Mouse (Mus musculus): ENCODE results near the gene Kcnc1. TPM values are rescaled to one million over a fixed set of nuclear protein-coding genes. Genes with fewer than 3 reads are reported as not detected.

The Kcnc1 gene
- total RNA-seq (2021) = 10 to 100 TPM; 38.9 to 66.6 TPM
- long read RNA-seq, experiment 1, full-length matches to known transcripts = 4 of 24 reads
- long read RNA-seq, experiment 1, partial matches to known transcripts = 0 of 24 reads
- long read RNA-seq, experiment 1, other reads (novel, unspliced or antisense) = 20 of 24 reads
- long read RNA-seq, experiment 2, partial matches to known transcripts = 2 of 12 reads
- long read RNA-seq, experiment 2, other reads (novel, unspliced or antisense) = 10 of 12 reads

DNA sequence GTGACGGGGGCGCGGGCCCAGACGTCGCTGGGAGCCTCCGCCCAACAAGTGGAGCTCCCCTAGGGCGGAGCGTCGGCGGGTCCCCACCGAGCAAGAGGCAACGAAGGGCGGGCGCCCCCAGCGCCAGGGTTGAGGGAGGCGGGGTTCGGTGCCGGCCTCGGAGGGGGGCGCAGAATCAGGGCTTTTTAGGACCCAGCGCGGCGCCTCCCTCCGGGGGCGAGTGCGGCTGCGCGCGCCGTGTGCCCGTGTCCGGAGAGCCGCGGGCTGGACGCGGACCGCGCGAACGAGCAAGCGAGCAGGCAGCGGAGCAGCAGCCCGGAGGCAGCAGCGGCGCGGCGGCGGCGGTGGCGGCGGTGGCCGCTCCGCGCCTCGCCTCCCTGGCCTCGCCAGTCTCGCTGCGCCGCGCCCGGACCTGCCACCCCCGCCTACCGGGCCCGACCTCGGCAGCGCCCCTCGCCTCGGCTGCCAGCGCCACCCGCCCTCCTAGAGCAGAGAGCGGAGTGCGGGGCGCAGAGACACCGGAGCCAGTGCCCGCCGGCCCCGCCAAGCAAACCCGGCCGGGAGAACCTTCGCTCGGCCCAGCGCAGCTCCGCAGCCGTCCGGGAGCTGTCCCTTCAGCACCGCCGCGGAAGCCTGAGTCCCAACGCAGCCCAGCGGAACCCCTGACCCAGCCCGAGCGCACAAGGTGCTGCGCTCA, at the start of gene Kcnc1:
Kcnc1 (plus strand) TSS at position 267 of the 697 bp plus-strand sequence.
- peak; percentile 87 for DNase-seq
- no peak for TF ChIP-seq CTCF (IDR thresholded peaks at IDR 0.05)
- peak within 1 kb of the TSS; percentile 82 for H3K4me3 ChIP-seq
- H3K27ac ChIP-seq = peak within 1 kb of the TSS; percentile 89
- intact Hi-C loops (cut with DNase I) = loop anchor here (5.0 kb wide), 1 partner anchor 86 kb away; no protein-coding TSS in a partner anchor

GRCm38 (mm10) chr7:46347692-46348091, 48.6 kb upstream of the Kcnc1 start:
- no peak overlapping the region for H3K4me3 ChIP-seq
- no peak overlapping the region for H3K27ac ChIP-seq
- intact Hi-C loops (cut with DNase I) = no loop called here
- peak; percentile 66 for DNase-seq
- TF ChIP-seq CTCF (IDR thresholded peaks at IDR 0.05) = no peak

DNA sequence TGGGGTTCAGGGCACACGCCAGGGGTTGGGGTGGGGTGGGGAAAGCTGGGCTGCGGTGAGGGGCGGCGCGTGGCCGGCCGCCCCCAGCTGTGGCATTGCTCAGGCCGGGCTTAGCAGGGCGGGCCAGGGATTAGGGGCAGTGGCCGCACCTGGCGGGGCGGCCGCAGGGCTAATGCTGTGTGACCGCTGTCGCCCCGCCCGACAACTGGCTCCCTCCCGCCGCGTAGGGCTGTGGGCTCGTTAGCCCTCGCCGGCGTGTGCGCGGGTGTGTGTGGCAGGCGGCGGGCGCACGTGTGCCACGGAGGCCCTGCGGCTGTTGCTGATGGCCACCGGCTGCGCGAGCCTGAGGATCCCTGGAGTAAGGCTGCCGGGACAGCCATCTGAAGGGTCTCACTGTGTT, 47.5 kb upstream of the Kcnc1 start:
- H3K4me3 ChIP-seq = no peak overlapping the region
- DNase-seq = peak; percentile 42
- no peak for TF ChIP-seq CTCF (IDR thresholded peaks at IDR 0.05)
- intact Hi-C loops (cut with DNase I) = no loop called here
- peak overlapping the region; percentile 78 for H3K27ac ChIP-seq

DNA sequence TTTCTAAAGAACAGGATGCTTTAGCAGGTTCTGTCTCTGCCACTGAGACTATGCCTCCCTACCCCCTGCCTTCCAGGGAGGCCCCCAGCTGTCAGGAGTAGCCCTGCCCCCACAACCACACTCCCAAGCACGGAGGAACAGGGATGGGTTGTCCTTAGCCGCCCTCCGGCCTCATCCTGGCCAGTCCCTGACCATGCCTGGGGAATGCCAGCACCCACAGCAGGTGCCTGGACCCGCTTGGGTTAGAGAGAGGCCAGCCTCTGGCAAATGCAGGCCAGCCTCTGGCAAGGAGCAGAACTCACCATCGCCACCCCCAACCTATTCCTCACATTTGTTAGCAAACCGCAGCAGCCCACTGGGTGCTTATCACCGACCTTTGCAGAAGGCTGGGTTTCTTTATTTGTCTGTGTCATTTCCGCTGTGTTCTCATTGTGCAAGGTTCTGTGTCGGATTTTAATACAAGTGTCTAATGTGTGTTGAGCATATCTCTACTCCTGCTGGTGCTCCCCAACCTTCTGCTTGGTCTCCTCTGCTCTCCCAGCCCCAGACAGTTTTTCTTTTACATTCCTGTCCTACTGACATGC, 46.1 kb upstream of the Kcnc1 start:
- no peak overlapping the region for H3K4me3 ChIP-seq
- TF ChIP-seq CTCF (IDR thresholded peaks at IDR 0.05) = no peak
- intact Hi-C loops (cut with DNase I) = no loop called here
- H3K27ac ChIP-seq = peak overlapping the region; percentile 78
- DNase-seq = peak; percentile 90

DNA sequence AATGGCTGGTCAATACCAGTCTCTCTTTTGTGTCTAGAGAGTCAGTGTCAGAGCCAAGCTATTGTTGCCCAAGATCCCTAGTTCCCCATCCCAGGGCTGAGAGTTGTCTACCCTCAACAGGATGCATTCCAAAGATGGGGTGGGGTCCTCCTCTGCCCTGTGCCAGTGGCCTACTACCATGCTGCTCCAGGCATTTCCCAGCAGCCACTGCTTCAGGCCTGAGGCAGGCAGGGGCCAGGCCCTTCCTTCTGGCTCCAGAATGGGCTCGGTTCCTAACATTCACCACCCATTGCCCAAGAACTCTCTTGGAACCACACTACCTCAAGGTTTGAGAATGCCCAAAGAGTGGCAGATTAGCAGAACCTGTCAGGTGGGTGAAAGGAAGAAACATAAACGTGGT, 43.5 kb upstream of the Kcnc1 start:
- Histone ChIP-seq H3K27ac (peak overlapping the region; percentile 92), H3K4me3 (no peak overlapping the region)
- intact Hi-C loops (cut with DNase I) = loop anchor here (1.0 kb wide), 1 partner anchor 18 kb away; no protein-coding TSS in a partner anchor
- TF ChIP-seq CTCF (IDR thresholded peaks at IDR 0.05) = no peak
- peak; percentile 71 for DNase-seq

GRCm38 (mm10) chr7:46353216-46353615, 43.1 kb upstream of the Kcnc1 start:
- H3K27ac ChIP-seq = peak overlapping the region; percentile 92
- H3K4me3 ChIP-seq = no peak overlapping the region
- intact Hi-C loops (cut with DNase I) = loop anchor here (1.0 kb wide), 1 partner anchor 17 kb away; no protein-coding TSS in a partner anchor
- peak; percentile 89 for DNase-seq
- no peak for TF ChIP-seq CTCF (IDR thresholded peaks at IDR 0.05)

- H3K27ac ChIP-seq = peak overlapping the region; percentile 92
- no peak for DNase-seq
- TF ChIP-seq CTCF (IDR thresholded peaks at IDR 0.05) = no peak
- H3K4me3 ChIP-seq = no peak overlapping the region
- intact Hi-C loops (cut with DNase I) = loop anchor here (1.0 kb wide), 1 partner anchor 16 kb away; no protein-coding TSS in a partner anchor
Observed at GRCm38 (mm10) chr7:46353875-46354274, 42.4 kb upstream of the Kcnc1 start.

DNA sequence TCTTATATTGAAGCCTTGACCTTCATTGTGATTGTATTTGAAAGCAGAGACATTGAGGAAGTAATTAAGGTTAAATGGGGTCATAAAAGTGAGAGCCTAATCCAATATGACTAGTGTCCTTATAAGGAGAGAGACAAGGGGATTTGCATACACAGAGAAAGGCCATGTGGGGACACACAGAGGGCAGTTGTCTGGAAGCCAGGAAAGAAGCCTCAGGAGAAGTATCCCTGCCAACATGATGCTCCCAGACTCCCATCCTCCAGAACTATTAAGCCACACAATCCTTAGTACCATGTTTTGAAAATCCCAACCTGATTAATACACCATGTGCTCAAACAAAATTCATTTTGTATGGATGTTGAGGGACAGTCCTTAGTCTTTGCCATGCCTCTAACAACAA, 34.5 kb upstream of the Kcnc1 start:
- no peak overlapping the region for H3K4me3 ChIP-seq
- H3K27ac ChIP-seq = no peak overlapping the region
- no peak for TF ChIP-seq CTCF (IDR thresholded peaks at IDR 0.05)
- intact Hi-C loops (cut with DNase I) = no loop called here
- DNase-seq = no peak

DNA sequence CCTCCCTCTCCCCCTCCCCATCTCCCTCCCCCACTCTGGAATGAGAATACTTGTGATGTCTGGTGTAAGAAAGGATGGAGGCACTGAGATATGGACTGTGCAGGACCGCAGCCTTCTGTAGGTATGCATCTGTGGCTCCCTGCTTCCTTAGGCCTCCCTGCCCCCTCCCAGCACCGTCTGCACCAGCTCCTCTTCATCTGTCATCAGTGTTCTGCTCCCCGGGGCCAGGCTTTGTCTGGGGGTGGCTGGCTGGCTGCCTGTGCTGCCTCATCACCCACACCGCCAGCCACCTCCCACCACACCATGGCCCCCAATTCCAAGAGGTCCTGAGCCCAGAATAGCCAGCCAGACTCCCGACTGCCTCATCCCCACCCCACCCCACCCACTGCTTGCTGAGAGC, 32.1 kb upstream of the Kcnc1 start:
- TF ChIP-seq CTCF (IDR thresholded peaks at IDR 0.05) = no peak
- H3K4me3 ChIP-seq = no peak overlapping the region
- no peak overlapping the region for H3K27ac ChIP-seq
- no peak for DNase-seq
- intact Hi-C loops (cut with DNase I) = no loop called here

- intact Hi-C loops (cut with DNase I) = no loop called here
- H3K4me3 ChIP-seq = no peak overlapping the region
- H3K27ac ChIP-seq = no peak overlapping the region
- no peak for DNase-seq
- no peak for TF ChIP-seq CTCF (IDR thresholded peaks at IDR 0.05)
Observed at GRCm38 (mm10) chr7:46365810-46366209, 30.5 kb upstream of the Kcnc1 start.

GRCm38 (mm10) chr7:46371104-46371503, 25.2 kb upstream of the Kcnc1 start:
- intact Hi-C loops (cut with DNase I) = no loop called here

DNA sequence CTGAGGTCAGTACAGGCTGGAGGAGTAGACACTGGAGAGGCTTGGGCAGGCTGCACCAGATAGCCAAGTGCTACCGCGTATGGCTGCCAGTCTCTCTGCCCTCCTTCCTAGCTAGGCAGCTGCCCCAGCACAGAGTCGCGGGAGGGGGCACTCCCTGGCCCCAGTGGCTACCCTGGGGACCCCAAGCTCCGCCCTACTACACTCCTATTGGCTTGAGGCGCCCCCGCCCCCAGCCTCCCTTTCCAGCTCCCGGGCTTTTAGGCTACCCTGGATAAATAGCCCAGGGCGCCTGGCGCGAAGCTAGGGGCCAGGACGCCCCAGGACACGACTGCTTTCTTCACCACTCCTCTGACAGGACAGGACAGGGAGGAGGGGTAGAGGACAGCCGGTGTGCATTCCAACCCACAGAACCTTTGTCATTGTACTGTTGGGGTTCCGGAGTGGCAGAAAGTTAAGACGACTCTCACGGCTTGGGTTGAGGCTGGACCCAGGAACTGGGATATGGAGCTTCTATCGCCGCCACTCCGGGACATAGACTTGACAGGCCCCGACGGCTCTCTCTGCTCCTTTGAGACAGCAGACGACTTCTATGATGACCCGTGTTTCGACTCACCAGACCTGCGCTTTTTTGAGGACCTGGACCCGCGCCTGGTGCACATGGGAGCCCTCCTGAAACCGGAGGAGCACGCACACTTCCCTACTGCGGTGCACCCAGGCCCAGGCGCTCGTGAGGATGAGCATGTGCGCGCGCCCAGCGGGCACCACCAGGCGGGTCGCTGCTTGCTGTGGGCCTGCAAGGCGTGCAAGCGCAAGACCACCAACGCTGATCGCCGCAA, 19.9 kb upstream of the Kcnc1 start, which contains the start of gene Myod1:
Myod1 (plus strand) TSS at position 303 of the 836 bp plus-strand sequence.
- Histone ChIP-seq H3K27ac (peak within 1 kb of the TSS; percentile 96), H3K4me3 (peak within 1 kb of the TSS; percentile 75)
- no peak for TF ChIP-seq CTCF (IDR thresholded peaks at IDR 0.05)
- intact Hi-C loops (cut with DNase I) = no loop called here
- DNase-seq = peak; percentile 95

More at GRCm38 (mm10) chr7:46371104-46371503, 25.2 kb upstream of the Kcnc1 start:
- Histone ChIP-seq H3K4me3 (peak overlapping the region; percentile 75), H3K27ac (peak overlapping the region; percentile 93)
- peak; percentile 83 for DNase-seq
- TF ChIP-seq CTCF (IDR thresholded peaks at IDR 0.05) = no peak
